Mouse (Mus musculus) left cerebral cortex, adult 11 months (tissue): ENCODE measurements around the gene Hist1h4k.
A peak's percentile ranks its signal among the peaks of the same experiment; 100 is the strongest.
"Not testable (repeated sequence)": the region's sequence is repeated elsewhere in the genome, so short reads cannot be mapped to it uniquely, and the experiment has no call there.

Source experiments
- DNase-seq: peaks from one replicate; pipeline ENCODE4 v3.0.0; 2022; ENCODE audit warnings: low spot score

The Hist1h4k gene

GRCm38 (mm10) chr13:21718381-21719080 lies 31.8 kb downstream of the Hist1h4k start:
- no peak for DNase-seq

GRCm38 (mm10) chr13:21717397-21718357 lies 32.6 kb downstream of the Hist1h4k start, which contains the start of gene Hist1h3h:
Gene Hist1h3h, plus strand, starts transcription at chr13:21717659.
- DNase-seq: peak; percentile 85

- not testable (repeated sequence) for DNase-seq
Measured at GRCm38 (mm10) chr13:21716540-21717391, 33.5 kb downstream of the Hist1h4k start.

GRCm38 (mm10) chr13:21715864-21716539 lies 34.3 kb downstream of the Hist1h4k start, which contains the start of the genes Hist1h2bl and Hist1h2ai:
Gene Hist1h2bl, minus strand, starts transcription at chr13:21716143.
Gene Hist1h2ai, plus strand, starts transcription at chr13:21716422.
- DNase-seq: peak; percentile 92

GRCm38 (mm10) chr13:21715131-21715863 lies 35.0 kb downstream of the Hist1h4k start:
- no peak for DNase-seq

GRCm38 (mm10) chr13:21714725-21715124 lies 35.6 kb downstream of the Hist1h4k start:
- DNase-seq: no peak

GRCm38 (mm10) chr13:21711698-21712097 lies 38.6 kb downstream of the Hist1h4k start:
- DNase-seq: no peak

- no peak for DNase-seq
Measured at GRCm38 (mm10) chr13:21710821-21711525, 39.3 kb downstream of the Hist1h4k start.

- DNase-seq: peak; percentile 85
Measured at GRCm38 (mm10) chr13:21710031-21710711, 40.1 kb downstream of the Hist1h4k start.

GRCm38 (mm10) chr13:21706669-21707068 lies 43.6 kb downstream of the Hist1h4k start:
- no peak for DNase-seq
